18 mouse cellular contexts compared by ENCODE assay signal in genomic region chr17:10414383-10414782, GRCm38 (mm10).
A peak's percentile ranks its signal among the peaks of the same experiment; 100 is the strongest.
DNase-seq lines count a peak whose midpoint lies in the region; ATAC-seq lines count a peak whose summit lies in the region.
"Had no signal": no experiment of that assay in that cellular context is flagged by ENCODE, and none has a peak within 500 bp of the region (broad histone marks: within the 10 kb centered on the region; RNA-seq: fewer than 3 reads in every experiment).

No protein-coding gene starts in this region.

- H3K36me3 ChIP-seq in heart, embryonic 13.5 days, result no peaks in the 10 kb centered on the region
- no peaks in the 10 kb centered on the region for H3K36me3 ChIP-seq in heart, embryonic 16.5 days (ENCODE audit: control insufficient read depth, insufficient read depth)
- H3K36me3 ChIP-seq: hindbrain, embryonic 12.5 days had no signal

- no peaks in the 10 kb centered on the region for H3K27me3 ChIP-seq in heart, embryonic 13.5 days (replicated peaks)
- no peaks in the 10 kb centered on the region for H3K27me3 ChIP-seq in heart, embryonic 16.5 days (ENCODE audit: control insufficient read depth, insufficient read depth, low read length)
- H3K27me3 ChIP-seq: forebrain, embryonic 13.5 days; hindbrain, embryonic 12.5 days had no signal

- intact Hi-C loops in heart, postnatal 14 days (cut with DNase I), result loop anchor here (5.0 kb wide), 1 partner anchor 58 kb away; no protein-coding TSS in a partner anchor

- DNase-seq in heart, adult 9 months (ENCODE audit: low spot score in 2 of 2), result peak; percentile 48 to 53
- DNase-seq in heart, postnatal 14 days, result no peak
- DNase-seq in layer of hippocampus, adult 18-20 months (ENCODE audit: low spot score in 2 of 2), result no peak
- DNase-seq in spleen, postnatal 4 days (ENCODE audit: low spot score in 2 of 2), result no peak
- DNase-seq: adrenal gland, adult 2 months; adrenal gland, postnatal 25 days; cerebellum, adult 18-20 months; cerebellum, adult 9-11 months; cerebellum, postnatal 36 days; forebrain, postnatal 0 days; kidney, adult 11 months; kidney, adult 9 months had no signal

- peaks cover 69% of the 10 kb centered on the region for H3K4me1 ChIP-seq in heart, embryonic 13.5 days
- H3K4me1 ChIP-seq in heart, embryonic 16.5 days (ENCODE audit: control insufficient read depth, insufficient read depth, low read length), result peaks cover 47% of the 10 kb centered on the region
- H3K4me1 ChIP-seq: forebrain, embryonic 13.5 days had no signal

- no peaks in the 10 kb centered on the region for H3K9me3 ChIP-seq in heart, embryonic 13.5 days
- H3K9me3 ChIP-seq in heart, embryonic 16.5 days (replicated peaks; ENCODE audit: control insufficient read depth, low read length), result no peaks in the 10 kb centered on the region
- H3K9me3 ChIP-seq: forebrain, embryonic 13.5 days; hindbrain, embryonic 12.5 days had no signal

- peak; percentile 47; the same call in 1 of the 2 replicates for ATAC-seq in heart, embryonic 13.5 days (ENCODE audit: extremely low read depth, insufficient number of reproducible peaks, low FRiP score, low TSS enrichment)
- peak; percentile 72 for ATAC-seq in heart, embryonic 16.5 days (replicated peaks; ENCODE audit: extremely low read depth, insufficient read depth, low FRiP score)
- ATAC-seq in monocyte, adult 5-6 weeks (replicated peaks; ENCODE audit: insufficient number of reproducible peaks, low FRiP score, low TSS enrichment, poor library complexity, severe bottlenecking), result no peak
- ATAC-seq: forebrain, embryonic 13.5 days; forebrain, postnatal 0 days; hindbrain, embryonic 16.5 days had no signal

- peak overlapping the region; percentile 27 for H3K4me2 ChIP-seq in heart, embryonic 13.5 days
- no peak overlapping the region for H3K4me2 ChIP-seq in heart, embryonic 16.5 days (ENCODE audit: low read depth, low read length)
- H3K4me2 ChIP-seq: forebrain, embryonic 13.5 days; hindbrain, embryonic 12.5 days had no signal

- no peak overlapping the region for H3K9ac ChIP-seq in heart, embryonic 13.5 days
- H3K9ac ChIP-seq in heart, embryonic 16.5 days (ENCODE audit: low read length), result peak overlapping the region; percentile 61
- H3K9ac ChIP-seq: forebrain, embryonic 13.5 days; forebrain, postnatal 0 days; hindbrain, embryonic 12.5 days had no signal

- peak overlapping the region; percentile 93 for H3K27ac ChIP-seq in heart, embryonic 13.5 days (replicated peaks)
- H3K27ac ChIP-seq in heart, embryonic 16.5 days (ENCODE audit: low read length), result peak overlapping the region; percentile 95
- H3K27ac ChIP-seq: forebrain, embryonic 13.5 days; hindbrain, embryonic 12.5 days had no signal

- 23% methylated on average over 4 of the region's 4 CpGs for WGBS in heart, embryonic 13.5 days
- WGBS in heart, embryonic 16.5 days, result 21% methylated on average over 4 of the region's 4 CpGs

- no peak overlapping the region for H3K4me3 ChIP-seq in heart, embryonic 13.5 days
- no peak overlapping the region for H3K4me3 ChIP-seq in heart, embryonic 16.5 days (ENCODE audit: low read length)
- H3K4me3 ChIP-seq: forebrain, embryonic 13.5 days; hindbrain, embryonic 12.5 days had no signal

Comparison
In these comparisons a context has a peak if more than half of its experiments do, and no peak if none do; other contexts are left out.
1. DNase-seq: peak in heart, adult 9 months (2 of 2); none in heart, postnatal 14 days (0 of 2), layer of hippocampus, adult 18-20 months (0 of 2) and spleen, postnatal 4 days (0 of 2).